Mouse (Mus musculus) C2C12 (cell line): Measurements from ENCODE around the gene Agap2.

Experiments
- CEBPB ChIP-seq: IDR thresholded peaks from one replicate; pipeline ENCODE4 v1.6.1; 2011; ENCODE audit warnings: low read depth, mild to moderate bottlenecking, control low read depth, moderate library complexity
- CTCF ChIP-seq: IDR thresholded peaks from one replicate; pipeline ENCODE4 v1.5.1; 2011; ENCODE audit not compliant: control insufficient read depth, insufficient read depth, insufficient read length
- FOSL1 ChIP-seq: IDR thresholded peaks from one replicate; pipeline ENCODE4 v1.8.0; 2011; ENCODE audit warnings: mild to moderate bottlenecking, low read length; ENCODE audit not compliant: poor library complexity, insufficient read depth, severe bottlenecking
- MAX ChIP-seq: IDR thresholded peaks from one replicate; pipeline ENCODE4 v1.6.1; 2011; ENCODE audit warnings: mild to moderate bottlenecking, control low read depth
- MYOD1 ChIP-seq: IDR thresholded peaks from one replicate; pipeline ENCODE4 v1.6.1; 2011; ENCODE audit warnings: low read depth; ENCODE audit not compliant: control insufficient read depth, insufficient read length
- USF1 ChIP-seq: IDR thresholded peaks from one replicate; pipeline ENCODE4 v1.6.1; 2011; ENCODE audit warnings: low read depth, mild to moderate bottlenecking, control low read depth, moderate library complexity

DNA sequence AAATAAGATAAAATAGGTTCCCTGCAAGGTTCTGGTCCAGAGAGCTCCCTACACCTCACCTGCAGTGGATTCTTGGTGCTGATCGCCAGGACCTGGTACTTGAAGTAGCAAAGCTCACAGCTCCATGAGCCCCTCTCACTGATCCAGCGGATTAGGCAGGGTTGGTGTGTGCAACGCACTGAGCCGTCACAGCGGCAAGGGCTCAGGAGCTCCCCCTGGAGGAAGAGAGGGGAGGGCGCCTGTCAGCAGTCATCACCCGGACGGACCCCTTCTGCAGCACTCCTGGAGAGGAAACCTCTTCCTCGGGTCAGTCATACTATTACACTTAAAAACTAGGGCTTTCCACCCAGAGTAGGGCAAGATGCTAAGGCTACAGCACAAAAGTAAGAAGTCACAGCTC lies 16.9 kb upstream of the Agap2 start:
- TF ChIP-seq MAX: no peak
- peak; percentile 90 for TF ChIP-seq CTCF
- no peak for TF ChIP-seq USF1
- TF ChIP-seq CEBPB: no peak
- no peak for TF ChIP-seq FOSL1
- TF ChIP-seq MYOD1: no peak
